Mouse (Mus musculus): ENCODE measurements around the gene Slc9a1.

GRCm38 (mm10) chr4:133410994-133411393 is 41.5 kb downstream of the Slc9a1 start:
- TF ChIP-seq CTCF (IDR thresholded peaks at IDR 0.05; ENCODE audit: borderline replicate concordance, insufficient read depth, low read depth, low read length) = no peak
- no peak for TF ChIP-seq POLR2A (IDR thresholded peaks at IDR 0.05; ENCODE audit: borderline replicate concordance, insufficient read depth, low read length)
